30 mouse cellular contexts compared by ENCODE assay signal in the genomic region with DNA sequence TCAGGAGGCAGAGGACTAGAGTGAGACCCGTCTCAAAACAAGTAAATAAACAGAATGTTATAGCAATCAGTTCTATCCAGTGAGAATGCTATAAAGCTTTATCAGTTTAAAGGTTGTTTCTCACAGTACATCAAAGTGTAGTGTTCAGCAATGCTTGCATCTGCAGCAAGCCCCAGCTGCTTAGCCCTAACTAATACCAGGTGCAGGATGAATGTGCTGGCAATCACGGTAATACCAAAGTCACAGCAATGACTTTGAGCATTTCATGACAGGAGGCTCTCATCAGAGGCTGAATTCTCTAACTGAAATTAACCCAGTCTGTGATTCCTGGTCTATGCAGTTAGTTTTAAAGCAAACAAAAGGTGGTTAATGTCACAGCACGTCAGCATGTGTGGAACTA. TPM values are rescaled to one million over a fixed set of nuclear protein-coding genes. Genes with fewer than 3 reads are reported as not detected.
DNase-seq lines count a peak whose midpoint lies in the region; ATAC-seq and TF ChIP-seq lines count a peak whose summit lies in the region.
"Had no signal": no experiment of that assay in that cellular context is flagged by ENCODE, and none has a peak within 500 bp of the region (broad histone marks: within the 10 kb centered on the region; RNA-seq: fewer than 3 reads in every experiment).

No protein-coding gene starts in this region.

- H3K4me3 ChIP-seq in thymus, adult 2 months (ENCODE audit: control insufficient read depth, insufficient read depth, low read length) = no peak overlapping the region
- no peak overlapping the region for H3K4me3 ChIP-seq in embryonic facial prominence, embryonic 10.5 days
- no peak overlapping the region for H3K4me3 ChIP-seq in heart, embryonic 10.5 days
- H3K4me3 ChIP-seq in intestine, embryonic 16.5 days (ENCODE audit: low read length) = no peak overlapping the region
- H3K4me3 ChIP-seq: forebrain, embryonic 10.5 days; heart, adult 2 months; heart, embryonic 15.5 days; left cerebral cortex, adult 2 months; limb, embryonic 13.5 days; megakaryocyte, embryonic 14.5 days; midbrain, embryonic 13.5 days; stomach, embryonic 15.5 days had no signal

- DNase-seq in thymus, postnatal 0 days (ENCODE audit: low spot score) = peak; percentile 12
- DNase-seq in thymus, adult 2 months = no peak
- peak; percentile 49 for DNase-seq in embryonic facial prominence, embryonic 10.5 days (ENCODE audit: low spot score)
- peak; percentile 38 for DNase-seq in forelimb bud, embryonic 11.5 days (ENCODE audit: low read depth, low spot score)
- no peak for DNase-seq in right cerebral cortex, postnatal 14 days
- no peak for DNase-seq in heart, embryonic 10.5 days (ENCODE audit: low spot score)
- DNase-seq: adrenal gland, postnatal 14 days; cerebellum, adult 8-10 months; cerebellum, postnatal 36 days; gastrocnemius, postnatal 14 days; heart, adult 2 months; heart, postnatal 36 days; kidney, adult 8-10 months; kidney, postnatal 4 days; lung, embryonic 14.5 days; lung, postnatal 36 days; retina, postnatal 1 day; right cerebral cortex, postnatal 4 days; thymus, adult 18-20 months had no signal

- ATAC-seq in intestine, embryonic 16.5 days = no peak
- ATAC-seq: forebrain, embryonic 16.5 days; midbrain, embryonic 13.5 days had no signal

- peaks cover 27% of the 10 kb centered on the region for H3K36me3 ChIP-seq in thymus, adult 2 months (ENCODE audit: control insufficient read depth, insufficient read depth, low read length)
- H3K36me3 ChIP-seq in embryonic facial prominence, embryonic 10.5 days (replicated peaks) = peaks cover 70% of the 10 kb centered on the region
- H3K36me3 ChIP-seq in heart, embryonic 10.5 days = peaks cover 72% of the 10 kb centered on the region
- H3K36me3 ChIP-seq in intestine, embryonic 16.5 days (ENCODE audit: control insufficient read depth, insufficient read depth, low read length) = peaks cover 20% of the 10 kb centered on the region

- H3K4me1 ChIP-seq in thymus, adult 2 months (replicated peaks; ENCODE audit: control insufficient read depth, insufficient read depth, low read length) = peaks cover 13% of the 10 kb centered on the region
- H3K4me1 ChIP-seq in embryonic facial prominence, embryonic 10.5 days = peaks cover 30% of the 10 kb centered on the region
- H3K4me1 ChIP-seq in heart, embryonic 10.5 days = peaks cover 18% of the 10 kb centered on the region
- H3K4me1 ChIP-seq in intestine, embryonic 16.5 days (ENCODE audit: control insufficient read depth, insufficient read depth, low read length) = peaks cover 13% of the 10 kb centered on the region

- 72% methylated on average over 3 of the region's 3 CpGs for WGBS in thymus, adult 2 months
- WGBS in embryonic facial prominence, embryonic 10.5 days = 62% methylated on average over 3 of the region's 3 CpGs
- WGBS in heart, embryonic 10.5 days = 75% methylated on average over 3 of the region's 3 CpGs
- 65% methylated on average over 3 of the region's 3 CpGs for WGBS in intestine, embryonic 16.5 days

- H3K9ac ChIP-seq in intestine, embryonic 16.5 days (ENCODE audit: low read depth, low read length) = no peak overlapping the region
- H3K9ac ChIP-seq: heart, embryonic 15.5 days; hindbrain, embryonic 14.5 days; limb, embryonic 13.5 days; liver, embryonic 14.5 days; lung, embryonic 14.5 days; midbrain, embryonic 13.5 days; stomach, embryonic 15.5 days had no signal

- no peaks in the 10 kb centered on the region for H3K27me3 ChIP-seq in thymus, adult 2 months (ENCODE audit: control insufficient read depth, insufficient read depth, low read length)
- H3K27me3 ChIP-seq in embryonic facial prominence, embryonic 10.5 days (replicated peaks; ENCODE audit: low read depth, poor library complexity, severe bottlenecking) = no peaks in the 10 kb centered on the region
- H3K27me3 ChIP-seq in heart, embryonic 10.5 days (ENCODE audit: insufficient read depth, poor library complexity, severe bottlenecking) = no peaks in the 10 kb centered on the region
- no peaks in the 10 kb centered on the region for H3K27me3 ChIP-seq in intestine, embryonic 16.5 days (replicated peaks; ENCODE audit: control insufficient read depth, insufficient read depth, low read length)
- H3K27me3 ChIP-seq: heart, embryonic 15.5 days; limb, embryonic 13.5 days; megakaryocyte, embryonic 14.5 days; midbrain, embryonic 13.5 days; stomach, embryonic 15.5 days had no signal

- no peak overlapping the region for H3K4me2 ChIP-seq in intestine, embryonic 16.5 days (ENCODE audit: low read depth, low read length)
- H3K4me2 ChIP-seq: heart, embryonic 15.5 days; hindbrain, embryonic 14.5 days; limb, embryonic 13.5 days; lung, embryonic 14.5 days; midbrain, embryonic 13.5 days; stomach, embryonic 15.5 days had no signal

- peaks cover 9% of the 10 kb centered on the region; the same call in 1 of the 2 replicates for H3K9me3 ChIP-seq in embryonic facial prominence, embryonic 10.5 days
- no peaks in the 10 kb centered on the region; the same call in 1 of the 2 replicates for H3K9me3 ChIP-seq in heart, embryonic 10.5 days
- H3K9me3 ChIP-seq in intestine, embryonic 16.5 days (ENCODE audit: control insufficient read depth, low read length) = no peaks in the 10 kb centered on the region
- H3K9me3 ChIP-seq: heart, embryonic 15.5 days; midbrain, embryonic 13.5 days; stomach, embryonic 15.5 days had no signal

- TF ChIP-seq CTCF in thymus, adult 2 months (IDR thresholded peaks at IDR 0.05; ENCODE audit: borderline replicate concordance, control insufficient read depth, extremely low read depth, insufficient read depth, low read length, poor library complexity) = no peak

- H3K27ac ChIP-seq in thymus, adult 2 months (ENCODE audit: control insufficient read depth, insufficient read depth, low read length) = no peak overlapping the region
- no peak overlapping the region for H3K27ac ChIP-seq in embryonic facial prominence, embryonic 10.5 days (replicated peaks)
- no peak overlapping the region for H3K27ac ChIP-seq in heart, embryonic 10.5 days
- H3K27ac ChIP-seq in intestine, embryonic 16.5 days (ENCODE audit: low read length) = no peak overlapping the region
- H3K27ac ChIP-seq: forebrain, embryonic 10.5 days; heart, adult 2 months; heart, embryonic 15.5 days; hindbrain, embryonic 14.5 days; left cerebral cortex, adult 2 months; limb, embryonic 13.5 days; liver, embryonic 14.5 days; midbrain, embryonic 13.5 days; stomach, embryonic 15.5 days had no signal

- no peak for TF ChIP-seq POLR2A in thymus, adult 2 months (IDR thresholded peaks at IDR 0.05; ENCODE audit: control insufficient read depth, extremely low read depth, insufficient read depth, low read length, poor library complexity)

RNA-seq across cellular contexts. Expression of gene Exoc8, which starts 4.9 kb away (rescaled TPM):
- 7.0 and 9.2 TPM in 2 replicates for polyA plus RNA-seq in thymus, postnatal 0 days (2015; fragmentation: Nextera tagmentation; extraction: Ambion mirVana)
- 12.0 and 15.2 TPM in 2 replicates for polyA plus RNA-seq in thymus, adult 2 months (2012; rRNA removed)
- polyA plus RNA-seq in embryonic facial prominence, embryonic 10.5 days (2016; fragmentation: Nextera tagmentation; extraction: Ambion mirVana) = 8.5 and 8.7 TPM in 2 replicates
- 7.8 and 8.0 TPM in 2 replicates for polyA plus RNA-seq in heart, embryonic 10.5 days (2016; fragmentation: Nextera tagmentation; extraction: Ambion mirVana)
- 3.2 and 6.0 TPM in 2 replicates for polyA plus RNA-seq in intestine, embryonic 16.5 days (2015; fragmentation: Nextera tagmentation; extraction: Ambion mirVana)

RNA-seq across cellular contexts. Expression of gene Sprtn, which starts 5.1 kb away (rescaled TPM):
- polyA plus RNA-seq in thymus, postnatal 0 days (2015; fragmentation: Nextera tagmentation; extraction: Ambion mirVana) = 11.0 and 13.5 TPM in 2 replicates
- polyA plus RNA-seq in thymus, adult 2 months (2012; rRNA removed) = 26.8 and 27.6 TPM in 2 replicates
- 9.5 and 10.3 TPM in 2 replicates for polyA plus RNA-seq in embryonic facial prominence, embryonic 10.5 days (2016; fragmentation: Nextera tagmentation; extraction: Ambion mirVana)
- 9.5 and 9.7 TPM in 2 replicates for polyA plus RNA-seq in heart, embryonic 10.5 days (2016; fragmentation: Nextera tagmentation; extraction: Ambion mirVana)
- polyA plus RNA-seq in intestine, embryonic 16.5 days (2015; fragmentation: Nextera tagmentation; extraction: Ambion mirVana) = 6.1 and 6.7 TPM in 2 replicates

RNA-seq across cellular contexts. Expression of gene 2810004N23Rik, which starts 29.7 kb away (rescaled TPM):
- 39.1 and 42.3 TPM in 2 replicates for polyA plus RNA-seq in thymus, postnatal 0 days (2015; fragmentation: Nextera tagmentation; extraction: Ambion mirVana)
- polyA plus RNA-seq in thymus, adult 2 months (2012; rRNA removed) = 15.1 and 18.7 TPM in 2 replicates
- polyA plus RNA-seq in embryonic facial prominence, embryonic 10.5 days (2016; fragmentation: Nextera tagmentation; extraction: Ambion mirVana) = 77.2 and 82.2 TPM in 2 replicates
- 66.0 and 67.5 TPM in 2 replicates for polyA plus RNA-seq in heart, embryonic 10.5 days (2016; fragmentation: Nextera tagmentation; extraction: Ambion mirVana)
- polyA plus RNA-seq in intestine, embryonic 16.5 days (2015; fragmentation: Nextera tagmentation; extraction: Ambion mirVana) = 41.7 and 42.8 TPM in 2 replicates

RNA-seq across cellular contexts. Expression of gene Gnpat, which starts 29.8 kb away (rescaled TPM):
- polyA plus RNA-seq in thymus, postnatal 0 days (2015; fragmentation: Nextera tagmentation; extraction: Ambion mirVana) = 78.2 and 78.9 TPM in 2 replicates
- 72.3 and 76.7 TPM in 2 replicates for polyA plus RNA-seq in thymus, adult 2 months (2012; rRNA removed)
- polyA plus RNA-seq in embryonic facial prominence, embryonic 10.5 days (2016; fragmentation: Nextera tagmentation; extraction: Ambion mirVana) = 138 and 149 TPM in 2 replicates
- 132 and 134 TPM in 2 replicates for polyA plus RNA-seq in heart, embryonic 10.5 days (2016; fragmentation: Nextera tagmentation; extraction: Ambion mirVana)
- polyA plus RNA-seq in intestine, embryonic 16.5 days (2015; fragmentation: Nextera tagmentation; extraction: Ambion mirVana) = 75.4 and 83.6 TPM in 2 replicates

RNA-seq across cellular contexts. Expression of gene Egln1, which starts 56.5 kb away (rescaled TPM):
- 13.0 and 15.3 TPM in 2 replicates for polyA plus RNA-seq in thymus, postnatal 0 days (2015; fragmentation: Nextera tagmentation; extraction: Ambion mirVana)
- polyA plus RNA-seq in thymus, adult 2 months (2012; rRNA removed) = 40.5 and 43.1 TPM in 2 replicates
- polyA plus RNA-seq in embryonic facial prominence, embryonic 10.5 days (2016; fragmentation: Nextera tagmentation; extraction: Ambion mirVana) = 10.2 and 10.9 TPM in 2 replicates
- polyA plus RNA-seq in heart, embryonic 10.5 days (2016; fragmentation: Nextera tagmentation; extraction: Ambion mirVana) = 13.2 and 17.0 TPM in 2 replicates
- polyA plus RNA-seq in intestine, embryonic 16.5 days (2015; fragmentation: Nextera tagmentation; extraction: Ambion mirVana) = 9.4 and 11.0 TPM in 2 replicates

Comparison
In these comparisons a context has a peak if more than half of its experiments do, and no peak if none do; other contexts are left out.
1. DNase-seq: peak in thymus, postnatal 0 days (single experiment), embryonic facial prominence, embryonic 10.5 days (single experiment) and forelimb bud, embryonic 11.5 days (single experiment); none in thymus, adult 2 months (single experiment), right cerebral cortex, postnatal 14 days (single experiment) and heart, embryonic 10.5 days (single experiment).